Mouse (Mus musculus) heart, embryonic 10.5 days (tissue): Measurements from ENCODE around the gene Cd96. TPM values are rescaled to one million over a fixed set of nuclear protein-coding genes. Genes with fewer than 3 reads are reported as not detected.
A peak's percentile ranks its signal among the peaks of the same experiment; 100 is the strongest.

Experiments
- DNase-seq: peaks from one replicate; pipeline ENCODE4 v3.0.0-alpha.2; 2017; ENCODE audit warnings: low spot score
- H3K27ac ChIP-seq: fragments of 300-500 bp; sonication (generic); 2 replicates; pipeline ENCODE4 v1.5.1; 2016; ENCODE audit warnings: mild to moderate bottlenecking
- H3K27me3 ChIP-seq: fragments of 300-500 bp; sonication (generic); 2 replicates; pipeline ENCODE4 v1.6.1; 2016; ENCODE audit warnings: mild to moderate bottlenecking; ENCODE audit not compliant: poor library complexity, insufficient read depth, severe bottlenecking
- H3K36me3 ChIP-seq: fragments of 300-500 bp; sonication (generic); 2 replicates; pipeline ENCODE4 v1.6.1; 2016; ENCODE audit warnings: mild to moderate bottlenecking, moderate library complexity
- H3K4me1 ChIP-seq: fragments of 300-500 bp; sonication (generic); 2 replicates; pipeline ENCODE4 v1.6.1; 2016; ENCODE audit warnings: mild to moderate bottlenecking
- H3K4me3 ChIP-seq: fragments of 300-500 bp; sonication (generic); 2 replicates; pipeline ENCODE4 v1.5.1; 2016; ENCODE audit warnings: mild to moderate bottlenecking, moderate library complexity
- H3K9me3 ChIP-seq: fragments of 300-500 bp; sonication (generic); 2 replicates; pipeline ENCODE4 v1.6.1; 2016; ENCODE audit warnings: mild to moderate bottlenecking, moderate library complexity
- WGBS: fragments of 180-500 bp; shearing (Covaris S2); methylation state at CpG from one replicate; pipeline ENCODE4 v1.1.7; 2016; 5-methylcytosine and 5-hydroxymethylcytosine counted together
- polyA plus RNA-seq: library from polyadenylated mRNA; unstranded; fragments of >200 nt; fragmentation: Nextera tagmentation; extraction: Ambion mirVana; gene quantifications from 2 replicates; pipeline ENCODE4 v1.2.1, GENCODE M21; 2016

Cd96 gene
- polyA plus RNA-seq, 1 experiment from 2014 or later, result not detected

- WGBS, result 45% methylated on average over 5 of the region's 5 CpGs
- Histone ChIP-seq H3K36me3 (no peaks in the 10 kb centered on the region), H3K27ac (no peak overlapping the region), H3K27me3 (no peaks in the 10 kb centered on the region), H3K4me1 (no peaks in the 10 kb centered on the region), H3K9me3 (no peaks in the 10 kb centered on the region), H3K4me3 (no peak overlapping the region)
- peak; percentile 79 for DNase-seq
Measured at GRCm38 (mm10) chr16:46022189-46022928, 97.7 kb downstream of the Cd96 start.

- H3K4me1 ChIP-seq, result no peaks in the 10 kb centered on the region
- no peaks in the 10 kb centered on the region for H3K9me3 ChIP-seq
- no peak overlapping the region for H3K4me3 ChIP-seq
- no peaks in the 10 kb centered on the region for H3K27me3 ChIP-seq
- 87% methylated on average over 2 of the region's 2 CpGs for WGBS
- no peaks in the 10 kb centered on the region for H3K36me3 ChIP-seq
- no peak for DNase-seq
- no peak overlapping the region for H3K27ac ChIP-seq
Measured at GRCm38 (mm10) chr16:46021302-46021701, 98.7 kb downstream of the Cd96 start.

GRCm38 (mm10) chr16:46020396-46020795 lies 99.7 kb downstream of the Cd96 start:
- H3K27ac ChIP-seq, result no peak overlapping the region
- H3K4me1 ChIP-seq, result no peaks in the 10 kb centered on the region
- no peak overlapping the region for H3K4me3 ChIP-seq
- no peaks in the 10 kb centered on the region for H3K36me3 ChIP-seq
- DNase-seq, result no peak
- WGBS, result 72% methylated on average over 2 of the region's 2 CpGs
- no peaks in the 10 kb centered on the region for H3K9me3 ChIP-seq
- H3K27me3 ChIP-seq, result no peaks in the 10 kb centered on the region

- no peaks in the 10 kb centered on the region for H3K9me3 ChIP-seq
- H3K27me3 ChIP-seq, result no peaks in the 10 kb centered on the region
- DNase-seq, result no peak
- H3K4me1 ChIP-seq, result no peaks in the 10 kb centered on the region
- 81% methylated on average over 4 of the region's 4 CpGs for WGBS
- no peaks in the 10 kb centered on the region for H3K36me3 ChIP-seq
- no peak overlapping the region for H3K27ac ChIP-seq
- H3K4me3 ChIP-seq, result no peak overlapping the region
Measured at GRCm38 (mm10) chr16:46019799-46020198, 100.3 kb downstream of the Cd96 start.

GRCm38 (mm10) chr16:46019359-46019758 lies 100.7 kb downstream of the Cd96 start:
- Histone ChIP-seq H3K9me3 (no peaks in the 10 kb centered on the region), H3K27me3 (no peaks in the 10 kb centered on the region), H3K36me3 (no peaks in the 10 kb centered on the region), H3K27ac (no peak overlapping the region), H3K4me3 (no peak overlapping the region), H3K4me1 (no peaks in the 10 kb centered on the region)
- DNase-seq, result no peak
- 65% methylated on average over 1 of the region's 1 CpGs for WGBS

- WGBS, result 84% methylated on average over 1 of the region's 1 CpGs
- H3K36me3 ChIP-seq, result no peaks in the 10 kb centered on the region
- peaks cover 6% of the 10 kb centered on the region for H3K4me1 ChIP-seq
- H3K27me3 ChIP-seq, result no peaks in the 10 kb centered on the region
- H3K27ac ChIP-seq, result no peak overlapping the region
- no peak for DNase-seq
- no peaks in the 10 kb centered on the region for H3K9me3 ChIP-seq
- H3K4me3 ChIP-seq, result no peak overlapping the region
Measured at GRCm38 (mm10) chr16:46011696-46012095, 108.4 kb downstream of the Cd96 start.

- Histone ChIP-seq H3K9me3 (no peaks in the 10 kb centered on the region), H3K4me1 (peaks cover 6% of the 10 kb centered on the region), H3K27ac (peak overlapping the region; percentile 62), H3K36me3 (no peaks in the 10 kb centered on the region), H3K27me3 (no peaks in the 10 kb centered on the region), H3K4me3 (peak overlapping the region; percentile 69)
- WGBS, result 23% methylated on average over 5 of the region's 5 CpGs
- DNase-seq, result no peak
Measured at GRCm38 (mm10) chr16:46010906-46011220, 109.2 kb downstream of the Cd96 start.

GRCm38 (mm10) chr16:46010153-46010905 lies 109.7 kb downstream of the Cd96 start, which contains the start of gene Plcxd2:
Gene Plcxd2 (minus strand): TSS chr16:46010218.
- Histone ChIP-seq H3K36me3 (no peaks in the 10 kb centered on the region), H3K9me3 (no peaks in the 10 kb centered on the region), H3K4me3 (peak within 1 kb of the TSS; percentile 69), H3K4me1 (peaks cover 6% of the 10 kb centered on the region), H3K27me3 (no peaks in the 10 kb centered on the region), H3K27ac (peak within 1 kb of the TSS; percentile 62)
- peak; percentile 97 for DNase-seq
- under 1% methylated on average over 39 of the region's 39 CpGs for WGBS

- DNase-seq, result no peak
- no peaks in the 10 kb centered on the region for H3K27me3 ChIP-seq
- peak overlapping the region; percentile 69 for H3K4me3 ChIP-seq
- peaks cover 6% of the 10 kb centered on the region for H3K4me1 ChIP-seq
- H3K27ac ChIP-seq, result peak overlapping the region; percentile 62
- no peaks in the 10 kb centered on the region for H3K36me3 ChIP-seq
- 0% methylated on average over 13 of the region's 13 CpGs for WGBS
- no peaks in the 10 kb centered on the region for H3K9me3 ChIP-seq
Measured at GRCm38 (mm10) chr16:46009717-46010116, 110.3 kb downstream of the Cd96 start.

GRCm38 (mm10) chr16:46008766-46009165 lies 111.3 kb downstream of the Cd96 start:
- no peak overlapping the region for H3K4me3 ChIP-seq
- H3K27me3 ChIP-seq, result no peaks in the 10 kb centered on the region
- no peak overlapping the region for H3K27ac ChIP-seq
- H3K4me1 ChIP-seq, result peaks cover 6% of the 10 kb centered on the region
- H3K36me3 ChIP-seq, result no peaks in the 10 kb centered on the region
- 59% methylated on average over 3 of the region's 3 CpGs for WGBS
- no peak for DNase-seq
- no peaks in the 10 kb centered on the region for H3K9me3 ChIP-seq

GRCm38 (mm10) chr16:46008036-46008605 lies 111.9 kb downstream of the Cd96 start:
- WGBS, result 82% methylated on average over 5 of the region's 5 CpGs

GRCm38 (mm10) chr16:46006261-46006660 lies 113.8 kb downstream of the Cd96 start:
- H3K4me3 ChIP-seq, result no peak overlapping the region
- no peaks in the 10 kb centered on the region for H3K9me3 ChIP-seq
- H3K27me3 ChIP-seq, result no peaks in the 10 kb centered on the region
- no peak overlapping the region for H3K27ac ChIP-seq
- no peak for DNase-seq
- H3K4me1 ChIP-seq, result peaks cover 6% of the 10 kb centered on the region
- no peaks in the 10 kb centered on the region for H3K36me3 ChIP-seq
- 72% methylated on average over 10 of the region's 10 CpGs for WGBS

More at GRCm38 (mm10) chr16:46008036-46008605, 111.9 kb downstream of the Cd96 start:
- no peak overlapping the region for H3K27ac ChIP-seq
- no peak overlapping the region for H3K4me3 ChIP-seq
- DNase-seq, result no peak
- H3K9me3 ChIP-seq, result no peaks in the 10 kb centered on the region
- H3K4me1 ChIP-seq, result peaks cover 6% of the 10 kb centered on the region
- no peaks in the 10 kb centered on the region for H3K36me3 ChIP-seq
- H3K27me3 ChIP-seq, result no peaks in the 10 kb centered on the region

GRCm38 (mm10) chr16:46001550-46002166 lies 118.4 kb downstream of the Cd96 start:
- Histone ChIP-seq H3K4me3 (no peak overlapping the region), H3K27me3 (no peaks in the 10 kb centered on the region), H3K27ac (no peak overlapping the region), H3K9me3 (no peaks in the 10 kb centered on the region), H3K36me3 (no peaks in the 10 kb centered on the region), H3K4me1 (no peaks in the 10 kb centered on the region)
- no peak for DNase-seq
- WGBS, result 85% methylated on average over 10 of the region's 10 CpGs
